Mouse (Mus musculus) liver, adult 2 months (tissue): ENCODE data around the gene Zc3h14. TPM values are rescaled to one million over a fixed set of nuclear protein-coding genes. Genes with fewer than 3 reads are reported as not detected.

Source experiments
- DNase-seq: peaks from one replicate; pipeline ENCODE4 v3.0.0-alpha.2; 2011; ENCODE audit warnings: low read depth, low spot score; ENCODE audit errors: extremely low read depth
- H3K27ac ChIP-seq: fragments of 200-500 bp; replicated peaks from 2 replicates; pipeline ENCODE4 v1.5.1; 2012; ENCODE audit warnings: low read depth, mild to moderate bottlenecking, control low read depth, inconsistent platforms, low read length; ENCODE audit not compliant: insufficient read depth
- H3K27me3 ChIP-seq: fragments of 200-500 bp; 2 replicates; pipeline ENCODE4 v1.6.1; 2012; ENCODE audit warnings: mild to moderate bottlenecking, moderate library complexity, low read length, inconsistent platforms; ENCODE audit not compliant: control insufficient read depth, insufficient read depth
- H3K36me3 ChIP-seq: fragments of 200-500 bp; 2 replicates; pipeline ENCODE4 v1.6.1; 2012; ENCODE audit warnings: low read length, inconsistent platforms; ENCODE audit not compliant: control insufficient read depth, insufficient read depth
- H3K4me1 ChIP-seq: fragments of 200-500 bp; 2 replicates; pipeline ENCODE4 v1.6.1; 2011; ENCODE audit warnings: low read length; ENCODE audit not compliant: control insufficient read depth, insufficient read depth
- H3K4me3 ChIP-seq: fragments of 200-500 bp; 2 replicates; pipeline ENCODE4 v1.5.1; 2011; ENCODE audit warnings: low read depth, mild to moderate bottlenecking, control low read depth, low read length, moderate library complexity; ENCODE audit not compliant: insufficient read depth
- H3K79me2 ChIP-seq: fragments of 200-500 bp; 2 replicates; pipeline ENCODE4 v1.6.1; 2012; ENCODE audit warnings: inconsistent platforms, mild to moderate bottlenecking, low read length, moderate library complexity; ENCODE audit not compliant: control insufficient read depth, insufficient read depth
- H3K9ac ChIP-seq: fragments of 200-500 bp; 2 replicates; pipeline ENCODE4 v1.6.1; 2012; ENCODE audit warnings: low read depth, mild to moderate bottlenecking, control low read depth, inconsistent platforms, low read length
- CTCF ChIP-seq: fragments of 200-500 bp; IDR thresholded peaks from 2 replicates; pipeline ENCODE4 v1.5.1; 2011; ENCODE audit warnings: low read depth, low read length, control low read depth
- POLR2A ChIP-seq: fragments of 200-500 bp; IDR thresholded peaks from 2 replicates; pipeline ENCODE4 v1.6.1; 2011; ENCODE audit warnings: low read length, control low read depth; ENCODE audit not compliant: insufficient read depth; ENCODE audit errors: extremely low read depth
- WGBS: fragments of 180-500 bp; shearing (Covaris S2); methylation state at CpG from one replicate; pipeline ENCODE4 v1.1.7; 2018; 5-methylcytosine and 5-hydroxymethylcytosine counted together
- polyA plus RNA-seq: library from polyadenylated mRNA; depleted of rRNA; stranded (reverse); fragments of >200 nt; gene quantifications from 2 replicates; pipeline ENCODE4 v1.2.3, GENCODE M21; 2012
- total RNA-seq: library from RNA; depleted of rRNA; stranded (reverse); fragments of >200 nt; gene quantifications from 2 replicates; pipeline ENCODE4 v1.2.3, GENCODE M21; 2014

Gene Zc3h14
- total and polyA plus RNA-seq, 2 experiments: 21.9 to 53.7 TPM

- WGBS: under 1% methylated on average over 30 of the region's 30 CpGs
- H3K4me3 ChIP-seq: peak overlapping the region; percentile 99
- peaks cover 11% of the 10 kb centered on the region for H3K4me1 ChIP-seq
- peak; percentile 68 for DNase-seq
- TF ChIP-seq POLR2A (0 out of 2 replicates have a peak, but pooled peaks have one; percentile 20), CTCF (no peak)
- no peaks in the 10 kb centered on the region for H3K27me3 ChIP-seq
- H3K36me3 ChIP-seq: no peaks in the 10 kb centered on the region
- peak overlapping the region; percentile 81 for H3K27ac ChIP-seq
- H3K79me2 ChIP-seq: peaks cover 22% of the 10 kb centered on the region; the same call in 1 of the 2 replicates
- H3K9ac ChIP-seq: peak overlapping the region; percentile 97
These were observed 12.4 kb upstream of the Zc3h14 start for GRCm38 (mm10) chr12:98734246-98734879.

GRCm38 (mm10) chr12:98734880-98735801 lies 11.6 kb upstream of the Zc3h14 start:
- 18% methylated on average over 22 of the region's 22 CpGs for WGBS
- Histone ChIP-seq H3K4me1 (peaks cover 11% of the 10 kb centered on the region), H3K9ac (peak overlapping the region; percentile 76), H3K36me3 (no peaks in the 10 kb centered on the region), H3K79me2 (peaks cover 20% of the 10 kb centered on the region; the same call in 1 of the 2 replicates), H3K27ac (peak overlapping the region; percentile 26; the same call in 1 of the 2 replicates), H3K4me3 (peak overlapping the region; percentile 99), H3K27me3 (no peaks in the 10 kb centered on the region)
- TF ChIP-seq POLR2A (no peak), CTCF (no peak)
- DNase-seq: peak; percentile 30

- peaks cover 17% of the 10 kb centered on the region for H3K4me1 ChIP-seq
- H3K9ac ChIP-seq: peak within 1 kb of the TSS; percentile 95
- WGBS: under 1% methylated on average over 75 of the region's 75 CpGs
- peaks cover 12% of the 10 kb centered on the region; the same call in 1 of the 2 replicates for H3K79me2 ChIP-seq
- H3K4me3 ChIP-seq: peak within 1 kb of the TSS; percentile 76
- H3K27me3 ChIP-seq: no peaks in the 10 kb centered on the region
- peak; percentile 70 for DNase-seq
- TF ChIP-seq CTCF (no peak), POLR2A (no peak)
- peak within 1 kb of the TSS; percentile 70 for H3K27ac ChIP-seq
- H3K36me3 ChIP-seq: no peaks in the 10 kb centered on the region
These were observed 9.6 kb upstream of the Zc3h14 start, which contains the start of gene Ptpn21 for GRCm38 (mm10) chr12:98736951-98737800. Gene Ptpn21 (minus strand): TSS chr12:98737405.

GRCm38 (mm10) chr12:98737801-98738350 lies 8.9 kb upstream of the Zc3h14 start:
- 30% methylated on average over 7 of the region's 7 CpGs for WGBS
- DNase-seq: no peak
- Histone ChIP-seq H3K36me3 (no peaks in the 10 kb centered on the region), H3K4me3 (peak overlapping the region; percentile 76; the same call in 1 of the 2 replicates), H3K27ac (peak overlapping the region; percentile 70), H3K4me1 (peaks cover 18% of the 10 kb centered on the region), H3K79me2 (peaks cover 10% of the 10 kb centered on the region; the same call in 1 of the 2 replicates), H3K27me3 (no peaks in the 10 kb centered on the region), H3K9ac (peak overlapping the region; percentile 95)
- TF ChIP-seq CTCF (no peak), POLR2A (no peak)

- 29% methylated on average over 3 of the region's 3 CpGs for WGBS
- peak; percentile 72 for DNase-seq
These were observed 5.7 kb upstream of the Zc3h14 start for GRCm38 (mm10) chr12:98741011-98741501.

More at GRCm38 (mm10) chr12:98741011-98741501, 5.7 kb upstream of the Zc3h14 start:
- Histone ChIP-seq H3K27me3 (no peaks in the 10 kb centered on the region), H3K79me2 (no peaks in the 10 kb centered on the region), H3K4me1 (peaks cover 11% of the 10 kb centered on the region), H3K9ac (peak overlapping the region; percentile 20; the same call in 1 of the 2 replicates), H3K4me3 (no peak overlapping the region), H3K36me3 (no peaks in the 10 kb centered on the region), H3K27ac (peak overlapping the region; percentile 64)
- TF ChIP-seq POLR2A: no peak
- no peak for TF ChIP-seq CTCF
